Mouse (Mus musculus): Measurements from ENCODE around the gene Stard3nl.

- TF ChIP-seq CTCF (IDR thresholded peaks at IDR 0.05; ENCODE audit: low read depth, low read length): no peak
- TF ChIP-seq POLR2A (IDR thresholded peaks at IDR 0.05; ENCODE audit: borderline replicate concordance, low read depth, low read length): no peak
These were observed 31.3 kb downstream of the Stard3nl start for GRCm38 (mm10) chr13:19364245-19364772.

All from bone marrow macrophage, adult 2 months (primary cell).